Mouse (Mus musculus): ENCODE data around the gene Gm14403. TPM values are rescaled to one million over a fixed set of nuclear protein-coding genes. Genes with fewer than 3 reads are reported as not detected.
"Not testable (repeated sequence)": the region's sequence is repeated elsewhere in the genome, so short reads cannot be mapped to it uniquely, and the experiment has no call there.

The Gm14403 gene
- polyA plus RNA-seq (2012; rRNA removed) = 1.1 and 1.3 TPM in 2 replicates

DNA sequence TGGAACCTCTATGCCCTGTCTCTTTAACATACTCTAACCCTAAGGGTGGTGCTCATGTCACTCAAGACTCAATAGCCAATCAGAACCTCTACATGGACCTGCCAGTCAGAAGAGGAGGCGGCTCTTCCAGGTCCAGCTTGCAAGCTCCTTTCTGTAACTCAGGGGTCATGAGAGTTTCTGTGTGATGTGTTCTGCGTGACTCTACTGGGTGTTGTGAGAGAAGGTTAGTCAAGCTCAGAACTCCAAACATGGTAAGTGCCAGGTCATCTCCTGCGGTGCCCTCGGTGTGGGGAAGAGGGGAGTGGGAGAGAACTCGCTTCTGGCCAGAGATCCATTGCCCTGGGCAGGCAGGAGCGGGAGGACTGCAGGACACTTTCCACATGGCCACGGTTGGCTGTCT, at the start of gene Gm14403:
Gm14403 (plus strand) TSS at position 149 of the 400 bp plus-strand sequence.
- DNase-seq = peak; percentile 61
- not testable (repeated sequence) for H3K4me1 ChIP-seq (ENCODE audit: control insufficient read depth, insufficient read depth, low read length)
- peak within 1 kb of the TSS; percentile 77 for H3K4me3 ChIP-seq (replicated peaks; ENCODE audit: extremely low read depth, low read depth, low read length)
- WGBS = 11% methylated on average over 7 of the region's 7 CpGs

DNA sequence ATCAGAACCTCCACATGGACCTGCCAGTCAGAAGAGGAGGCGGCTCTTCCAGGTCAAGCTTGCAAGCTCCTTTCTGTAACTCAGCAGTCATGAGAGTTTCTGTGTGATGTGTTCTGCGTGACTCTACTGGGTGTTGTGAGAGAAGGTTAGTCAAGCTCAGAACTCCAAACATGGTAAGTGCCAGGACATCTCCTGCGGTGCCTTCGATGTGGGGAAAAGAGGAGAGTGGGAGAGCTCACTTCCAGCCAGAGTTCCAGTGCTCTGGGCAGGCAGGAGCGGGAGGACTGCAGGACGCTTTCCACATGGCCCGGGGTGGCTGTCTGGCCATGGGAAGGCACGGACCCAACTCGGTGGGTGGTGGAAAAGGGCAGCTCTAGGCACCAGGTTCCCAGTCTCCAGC, 33.3 kb upstream of the Gm14403 start, which contains the start of gene Zfp970:
Zfp970 (plus strand) TSS at position 58 of the 400 bp plus-strand sequence.
- WGBS = 3% methylated on average over 8 of the region's 9 CpGs
- peak; percentile 50 for DNase-seq
- peak within 1 kb of the TSS; percentile 46 for H3K4me3 ChIP-seq (replicated peaks; ENCODE audit: extremely low read depth, low read depth, low read length)
- H3K4me1 ChIP-seq (ENCODE audit: control insufficient read depth, insufficient read depth, low read length) = not testable (repeated sequence)

DNA sequence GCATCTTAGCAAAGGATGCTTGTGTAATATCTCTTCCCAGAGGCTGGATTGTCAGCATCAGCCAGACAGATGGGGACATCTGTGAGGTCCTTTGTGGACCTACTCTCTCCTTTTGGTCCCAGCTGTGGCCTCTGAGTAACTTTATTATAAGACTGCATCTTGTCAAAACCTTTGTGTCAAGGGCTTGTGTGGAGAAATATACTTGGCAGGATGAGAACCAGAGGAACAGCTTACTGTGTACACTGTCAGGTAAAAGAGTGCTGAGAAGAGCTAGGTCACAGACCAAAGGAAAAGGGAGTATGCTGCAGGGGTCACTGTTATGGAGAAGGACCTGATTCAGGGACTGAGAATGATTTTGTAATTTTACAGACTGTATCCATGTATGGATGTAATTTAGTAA, 29.8 kb upstream of the Gm14403 start:
- H3K4me1 ChIP-seq (ENCODE audit: control insufficient read depth, insufficient read depth, low read length); H3K4me3 ChIP-seq (replicated peaks; ENCODE audit: extremely low read depth, low read depth, low read length); DNase-seq: not testable (repeated sequence)

DNA sequence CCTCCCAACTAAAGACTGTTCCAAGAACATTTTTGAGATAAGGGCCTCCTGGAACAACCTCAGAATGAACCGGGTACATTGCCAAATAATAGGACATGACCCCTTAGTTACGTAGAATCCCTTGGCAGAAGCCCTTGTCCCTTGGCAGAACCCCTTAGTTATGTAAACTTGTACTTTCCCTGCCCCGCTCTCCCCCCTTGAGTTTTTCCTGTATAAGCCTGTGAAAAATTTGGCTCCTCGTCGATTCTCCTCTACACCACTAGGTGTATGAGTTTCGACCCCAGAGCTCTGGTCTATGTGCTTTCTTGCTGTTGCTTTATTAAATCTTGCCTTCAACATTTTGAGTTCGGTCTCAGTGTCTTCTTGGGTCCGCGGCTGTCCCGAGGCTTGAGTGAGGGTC, 25.8 kb upstream of the Gm14403 start:
- H3K4me1 ChIP-seq (ENCODE audit: control insufficient read depth, insufficient read depth, low read length); DNase-seq; H3K4me3 ChIP-seq (replicated peaks; ENCODE audit: extremely low read depth, low read depth, low read length): not testable (repeated sequence)
- WGBS = 44% methylated on average over 6 of the region's 10 CpGs

DNA sequence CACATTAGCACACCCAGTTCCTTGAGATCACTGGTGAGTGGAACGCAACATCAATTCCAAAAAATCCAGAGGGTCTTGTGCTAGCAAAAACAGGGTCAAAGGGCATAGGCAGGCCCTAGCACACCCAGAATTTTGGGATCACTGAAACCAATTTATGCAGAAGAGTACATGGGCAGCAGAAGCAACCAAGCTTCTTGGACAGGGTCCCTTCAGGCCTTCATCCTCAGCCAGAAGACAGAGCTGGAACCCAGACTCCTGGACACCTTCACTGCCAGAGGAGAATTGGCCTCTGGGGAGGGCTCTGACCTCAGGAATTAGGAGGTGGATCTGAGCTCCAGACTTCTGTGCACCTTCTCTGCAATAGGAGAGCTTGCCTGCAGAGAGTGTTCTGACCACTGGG, 16.0 kb upstream of the Gm14403 start:
- not testable (repeated sequence) for DNase-seq; H3K4me3 ChIP-seq (replicated peaks; ENCODE audit: extremely low read depth, low read depth, low read length)
- 92% methylated on average over 1 of the region's 1 CpGs for WGBS

DNA sequence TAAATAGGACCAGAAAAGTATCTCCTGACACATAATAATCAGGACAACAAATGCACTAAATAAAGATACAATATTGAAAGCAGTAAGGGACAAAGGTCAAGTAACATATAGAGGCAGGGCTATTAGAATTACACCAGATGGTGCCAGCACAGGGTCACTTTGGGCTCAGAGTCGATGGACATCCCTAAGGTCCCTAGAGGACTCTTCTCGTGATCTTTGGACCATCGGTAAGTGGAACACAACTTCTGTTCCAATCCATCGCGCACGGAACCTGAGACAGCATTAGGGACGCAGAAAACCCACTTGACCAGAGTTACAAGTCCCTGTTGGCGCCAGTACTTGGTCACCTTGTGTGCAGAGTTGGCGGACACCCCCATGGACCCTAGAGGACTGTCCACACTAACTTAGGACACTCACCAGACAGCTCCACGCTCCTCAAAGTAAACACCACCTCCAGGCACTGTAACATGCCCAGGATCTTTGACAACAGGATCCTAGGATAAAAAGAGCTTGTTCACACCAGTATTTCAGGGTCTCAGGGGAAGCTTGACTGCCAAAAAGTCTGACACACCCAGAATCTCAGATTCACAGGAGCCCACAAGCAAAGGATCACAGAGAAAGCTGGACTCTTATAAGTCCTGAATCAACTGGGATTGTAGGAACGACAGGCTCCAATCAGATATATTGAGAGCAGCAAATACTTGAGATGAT, 14.6 kb upstream of the Gm14403 start:
- WGBS = 85% methylated on average over 11 of the region's 11 CpGs
- H3K4me1 ChIP-seq (ENCODE audit: control insufficient read depth, insufficient read depth, low read length); DNase-seq; H3K4me3 ChIP-seq (replicated peaks; ENCODE audit: extremely low read depth, low read depth, low read length): not testable (repeated sequence)

More for the DNA sequence above, 16.0 kb upstream of the Gm14403 start:
- not testable (repeated sequence) for H3K4me1 ChIP-seq (ENCODE audit: control insufficient read depth, insufficient read depth, low read length)

DNA sequence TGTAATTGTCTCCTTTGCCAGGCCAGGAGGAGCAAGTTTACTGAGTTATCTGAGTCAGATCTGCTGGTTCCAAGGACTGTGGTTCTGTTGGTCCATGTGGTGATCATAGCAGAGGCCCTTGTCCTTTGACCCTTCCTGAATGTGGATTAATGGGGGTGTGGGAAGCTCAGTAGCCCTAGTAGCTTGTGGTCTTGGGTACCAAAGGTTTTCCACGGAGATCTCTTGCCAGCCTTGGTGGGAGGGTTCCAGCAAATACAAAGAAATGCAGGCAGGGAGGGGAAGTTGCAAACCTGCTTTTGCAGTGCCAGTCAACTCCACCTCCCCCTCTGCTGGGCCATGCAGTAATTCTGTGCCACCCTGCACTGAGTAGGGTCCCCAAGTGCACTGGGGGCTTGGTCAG, 1.2 kb downstream of the Gm14403 start:
- DNase-seq; H3K4me1 ChIP-seq (ENCODE audit: control insufficient read depth, insufficient read depth, low read length); H3K4me3 ChIP-seq (replicated peaks; ENCODE audit: extremely low read depth, low read depth, low read length): not testable (repeated sequence)
- 28% methylated on average over 1 of the region's 1 CpGs for WGBS

DNA sequence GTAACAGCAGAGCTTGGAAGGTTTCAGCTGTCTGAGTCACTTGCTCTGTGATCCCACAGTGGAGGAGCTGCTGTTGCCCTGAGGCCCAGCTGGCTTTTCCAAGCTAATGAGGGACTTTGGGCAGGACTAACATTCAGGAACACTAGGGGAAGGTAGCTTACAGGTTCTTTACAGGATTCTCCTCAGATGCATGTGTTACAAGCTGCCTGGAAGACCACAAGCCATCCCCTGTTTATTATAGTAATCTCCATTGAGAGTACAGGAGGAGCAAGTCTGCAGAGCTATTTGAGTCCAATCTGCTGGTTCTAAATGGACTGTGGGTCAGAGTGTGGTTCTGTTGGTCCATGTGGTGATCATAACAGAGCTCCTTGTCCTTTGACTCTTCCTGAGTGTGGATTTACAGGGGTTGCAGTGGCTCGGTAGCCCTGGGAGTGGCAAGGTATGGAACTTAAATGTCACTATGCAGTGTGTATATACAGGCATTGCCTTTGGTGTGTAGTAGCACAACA, 7.2 kb downstream of the Gm14403 start:
- 92% methylated on average over 1 of the region's 1 CpGs for WGBS
- H3K4me1 ChIP-seq (ENCODE audit: control insufficient read depth, insufficient read depth, low read length); DNase-seq; H3K4me3 ChIP-seq (replicated peaks; ENCODE audit: extremely low read depth, low read depth, low read length): not testable (repeated sequence)

DNA sequence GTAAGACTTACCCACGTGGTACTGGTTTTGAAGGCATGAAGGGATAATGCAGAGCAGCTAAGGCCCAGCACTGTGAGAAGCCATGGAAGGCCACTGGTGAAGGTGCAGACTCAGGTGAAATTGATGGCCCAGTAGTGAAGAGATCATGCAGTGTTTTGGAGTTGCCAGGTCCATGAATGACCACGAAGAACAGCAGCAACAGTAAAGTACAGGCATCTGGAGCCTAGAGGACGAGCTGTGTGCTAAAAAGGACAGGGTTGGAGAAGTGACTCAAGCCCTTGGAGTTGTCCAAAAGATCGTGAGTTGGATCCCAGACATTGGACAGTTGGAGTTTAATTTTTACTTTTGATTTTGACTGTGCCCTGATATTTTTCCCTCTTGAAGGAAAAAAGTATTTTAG, 13.4 kb downstream of the Gm14403 start:
- not testable (repeated sequence) for DNase-seq; H3K4me1 ChIP-seq (ENCODE audit: control insufficient read depth, insufficient read depth, low read length); H3K4me3 ChIP-seq (replicated peaks; ENCODE audit: extremely low read depth, low read depth, low read length)
- 71% methylated on average over 4 of the region's 4 CpGs for WGBS

DNA sequence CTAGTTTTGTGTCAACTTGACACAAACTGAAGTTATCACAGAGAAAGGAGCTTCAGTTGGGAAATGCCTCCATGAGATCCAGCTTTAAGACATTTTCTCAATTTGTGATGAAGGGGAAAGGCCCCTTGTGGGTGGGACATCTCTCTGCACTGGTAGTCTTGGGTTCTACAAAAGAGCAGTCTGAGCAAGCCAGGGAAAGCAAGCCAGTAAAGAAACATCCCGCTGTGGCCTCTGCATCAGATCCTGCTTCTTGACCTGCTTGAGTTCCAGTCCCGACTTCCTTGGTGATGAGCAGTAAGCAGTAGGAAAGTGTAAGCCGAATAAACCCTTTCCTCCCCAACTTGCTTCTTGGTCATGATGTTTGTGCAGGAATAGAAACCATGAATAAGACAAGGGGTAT, 14.0 kb downstream of the Gm14403 start:
- WGBS = 92% methylated on average over 3 of the region's 3 CpGs
- H3K4me1 ChIP-seq (ENCODE audit: control insufficient read depth, insufficient read depth, low read length); DNase-seq; H3K4me3 ChIP-seq (replicated peaks; ENCODE audit: extremely low read depth, low read depth, low read length): not testable (repeated sequence)

DNA sequence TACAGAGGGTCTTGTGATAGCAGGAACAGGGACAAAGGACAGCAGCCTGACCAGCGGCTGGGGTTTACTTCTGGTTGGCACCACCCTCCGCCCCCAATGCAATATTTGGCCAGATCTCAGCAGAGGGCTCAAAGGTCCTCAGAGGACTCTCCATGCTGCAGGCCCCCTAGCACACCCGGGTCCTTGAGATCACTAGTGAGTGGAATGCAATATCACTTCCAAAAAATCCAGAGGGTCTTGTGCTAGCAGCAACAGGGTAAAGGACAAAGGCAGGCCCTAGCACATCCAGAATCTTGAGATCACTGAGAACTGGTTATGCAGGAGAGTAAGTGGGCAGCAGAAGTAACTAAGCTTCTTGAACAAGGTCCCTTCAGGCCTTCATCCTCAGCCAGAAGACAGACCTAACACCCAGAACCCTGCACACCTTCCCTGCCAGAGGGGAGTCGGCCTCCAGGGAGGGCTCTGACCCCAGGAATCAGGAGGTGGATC, 16.0 kb downstream of the Gm14403 start:
- H3K4me1 ChIP-seq (ENCODE audit: control insufficient read depth, insufficient read depth, low read length); DNase-seq; H3K4me3 ChIP-seq (replicated peaks; ENCODE audit: extremely low read depth, low read depth, low read length): not testable (repeated sequence)
- WGBS = 82% methylated on average over 4 of the region's 4 CpGs

DNA sequence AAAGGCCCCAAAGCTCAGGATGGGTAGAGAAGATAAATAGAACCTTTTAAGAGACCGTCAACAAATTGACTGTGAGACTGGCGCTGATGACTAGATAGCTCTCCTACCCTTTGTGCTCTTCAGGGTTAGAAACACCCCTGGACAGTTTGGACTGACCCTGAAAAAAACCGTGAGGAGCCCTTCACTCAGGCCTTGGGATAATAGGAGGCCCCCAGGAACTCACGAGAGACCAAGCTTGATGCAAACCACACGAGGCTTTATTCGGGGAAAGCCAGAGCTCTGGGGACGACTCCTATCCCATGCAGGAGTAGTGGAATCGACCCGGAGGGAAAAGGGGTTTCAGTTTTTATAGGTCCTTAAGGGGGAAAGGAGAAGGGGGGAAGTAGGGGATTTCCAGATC, 19.7 kb downstream of the Gm14403 start:
- not testable (repeated sequence) for H3K4me3 ChIP-seq (replicated peaks; ENCODE audit: extremely low read depth, low read depth, low read length); DNase-seq; H3K4me1 ChIP-seq (ENCODE audit: control insufficient read depth, insufficient read depth, low read length)
- WGBS = 82% methylated on average over 9 of the region's 9 CpGs

DNA sequence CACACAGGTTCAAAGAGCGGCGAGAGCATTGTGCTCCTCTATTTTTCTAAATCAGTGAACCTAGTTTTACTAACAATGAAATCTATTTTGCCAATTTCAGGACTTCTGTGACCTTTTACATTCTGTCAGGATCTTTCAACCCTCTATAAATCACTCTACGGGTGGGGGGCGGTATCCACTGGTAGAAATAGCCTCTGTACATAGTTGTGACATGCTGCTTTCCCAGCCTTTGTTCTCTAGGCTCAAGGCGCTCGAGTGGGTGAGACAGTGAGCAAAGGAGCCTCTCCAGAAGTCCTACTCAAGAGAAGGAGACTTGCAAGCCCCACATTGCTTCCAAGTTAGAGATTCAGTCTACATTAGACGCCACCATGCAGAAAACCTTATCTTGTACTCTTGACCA, 20.3 kb downstream of the Gm14403 start:
- not testable (repeated sequence) for H3K4me3 ChIP-seq (replicated peaks; ENCODE audit: extremely low read depth, low read depth, low read length); DNase-seq; H3K4me1 ChIP-seq (ENCODE audit: control insufficient read depth, insufficient read depth, low read length)
- WGBS = 90% methylated on average over 7 of the region's 7 CpGs

DNA sequence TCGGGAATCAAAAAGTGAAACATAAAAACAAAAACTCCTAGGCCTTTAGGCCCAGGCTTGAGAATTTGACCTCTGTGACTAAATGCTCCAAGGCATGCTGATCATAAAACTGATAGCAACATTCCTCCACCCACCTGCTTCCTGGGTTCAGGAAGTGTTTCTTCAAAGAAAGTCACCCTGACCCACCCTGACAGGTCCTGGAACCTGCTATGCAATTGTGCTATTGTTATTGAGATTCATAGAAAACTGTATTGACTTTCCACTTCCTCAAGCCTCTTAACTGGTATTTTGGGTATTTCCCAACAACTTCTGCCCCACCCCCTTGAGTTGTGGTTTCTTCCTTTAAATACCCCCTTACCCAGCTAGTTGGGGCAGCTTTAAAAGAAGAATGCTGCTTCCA, 20.9 kb downstream of the Gm14403 start:
- H3K4me1 ChIP-seq (ENCODE audit: control insufficient read depth, insufficient read depth, low read length); H3K4me3 ChIP-seq (replicated peaks; ENCODE audit: extremely low read depth, low read depth, low read length); DNase-seq: not testable (repeated sequence)
- 88% methylated on average over 1 of the region's 1 CpGs for WGBS
